Mouse (Mus musculus): ENCODE results near the gene Trim60.

GRCm38 (mm10) chr8:65053554-65053953 is 35.2 kb upstream of the Trim60 start:
- TF ChIP-seq CTCF (IDR thresholded peaks at IDR 0.05; ENCODE audit: extremely low read depth, insufficient read depth, insufficient read length, insufficient replicate concordance) (no peak), POLR2A (IDR thresholded peaks at IDR 0.05; ENCODE audit: low read depth, low read length) (no peak)
